Mouse (Mus musculus) T-cell, adult 2 months (primary cell): ENCODE data around the gene Eif2b5.

Experiments
- DNase-seq: peaks from one replicate; pipeline ENCODE4 v3.0.0; 2022; ENCODE audit warnings: low spot score

The Eif2b5 gene

DNA sequence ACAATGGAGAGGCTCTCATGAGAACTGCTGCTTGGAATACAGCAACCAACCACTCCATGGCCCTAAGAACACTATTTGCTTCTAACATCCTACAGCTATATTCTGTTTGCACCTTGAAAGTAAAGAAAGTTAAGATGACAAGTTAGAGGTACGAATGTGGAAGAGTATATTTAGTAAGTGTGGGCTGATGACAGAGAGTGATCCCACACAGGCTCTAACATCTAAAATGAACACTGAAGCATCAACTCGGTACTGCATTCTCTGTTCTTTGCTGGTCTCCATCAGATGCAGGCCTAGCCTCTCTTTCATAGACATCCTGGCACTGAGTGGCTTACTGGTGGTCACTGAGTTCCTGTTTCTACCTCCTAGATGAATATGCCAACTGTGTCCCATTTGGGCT lies 9.4 kb upstream of the Eif2b5 start:
- no peak for DNase-seq

- no peak for DNase-seq
Observed at GRCm38 (mm10) chr16:20490581-20490980, 8.0 kb upstream of the Eif2b5 start.

DNA sequence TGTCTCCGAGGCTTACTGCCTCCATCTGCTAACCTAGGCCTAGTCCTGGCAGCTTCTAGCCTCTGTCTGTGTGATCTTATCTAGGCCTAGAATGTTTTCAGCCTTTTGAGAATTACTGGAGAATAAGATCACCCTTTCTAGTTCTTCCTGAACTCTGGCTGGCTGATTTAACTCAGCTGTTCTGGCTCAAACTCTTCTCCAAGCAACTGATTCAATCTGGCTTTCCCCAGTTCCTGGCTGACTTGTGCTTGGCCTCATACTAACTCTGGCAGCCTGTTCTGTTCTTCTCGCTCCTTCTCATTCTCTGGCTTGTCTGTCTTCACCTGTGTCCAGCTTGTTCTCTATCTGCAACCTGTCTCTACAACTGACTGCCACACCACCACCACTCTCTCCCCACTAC lies 7.3 kb upstream of the Eif2b5 start:
- DNase-seq: no peak

DNA sequence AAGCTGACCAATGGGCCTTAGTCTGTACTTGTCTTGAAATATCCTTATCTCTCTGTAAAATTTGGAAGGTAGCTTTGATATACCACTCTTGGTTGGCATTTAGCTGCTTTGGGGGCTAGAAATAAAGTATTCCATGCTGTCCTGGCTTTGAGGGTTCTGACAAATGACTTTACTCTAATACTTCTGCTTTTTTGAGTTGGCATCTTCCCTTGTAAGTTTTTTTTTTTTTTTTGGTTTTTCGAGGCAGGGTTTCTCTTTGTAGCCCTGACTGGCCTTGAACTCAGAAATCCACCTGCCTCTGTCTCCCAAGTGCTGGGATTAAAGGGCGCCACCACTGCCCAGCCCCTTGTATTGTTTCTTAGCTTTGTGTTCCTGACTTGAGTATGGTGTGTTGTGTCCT lies 5.2 kb upstream of the Eif2b5 start:
- DNase-seq: no peak

- DNase-seq: peak; percentile 72
Observed at GRCm38 (mm10) chr16:20496671-20497600, 1.7 kb upstream of the Eif2b5 start.

- DNase-seq: no peak
Observed at GRCm38 (mm10) chr16:20497980-20498676, 489 bp upstream of the Eif2b5 start.

DNA sequence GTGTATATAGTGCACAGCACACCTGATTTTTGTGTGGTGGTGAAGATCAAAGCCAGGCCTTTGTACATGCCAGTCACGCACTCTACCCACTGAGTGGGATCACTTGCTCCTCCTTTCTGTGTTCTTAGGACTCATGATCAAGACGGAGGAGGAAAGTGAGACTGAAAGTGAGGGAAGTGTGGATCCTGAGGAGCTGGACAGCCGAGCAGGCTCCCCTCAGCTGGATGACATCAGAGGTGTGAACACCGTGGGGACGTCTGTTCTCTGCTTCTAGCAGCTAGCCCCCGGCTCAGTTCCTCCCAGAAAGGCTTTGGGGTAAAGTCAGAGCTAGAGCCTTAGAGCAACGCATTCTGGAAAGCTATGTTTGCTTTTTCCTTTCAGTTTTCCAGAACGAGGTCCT lies 7.4 kb downstream of the Eif2b5 start:
- no peak for DNase-seq

- DNase-seq: no peak
Observed at GRCm38 (mm10) chr16:20509349-20509748, 10.7 kb downstream of the Eif2b5 start.

- no peak for DNase-seq
Observed at GRCm38 (mm10) chr16:20511277-20511847, 12.7 kb downstream of the Eif2b5 start.

DNA sequence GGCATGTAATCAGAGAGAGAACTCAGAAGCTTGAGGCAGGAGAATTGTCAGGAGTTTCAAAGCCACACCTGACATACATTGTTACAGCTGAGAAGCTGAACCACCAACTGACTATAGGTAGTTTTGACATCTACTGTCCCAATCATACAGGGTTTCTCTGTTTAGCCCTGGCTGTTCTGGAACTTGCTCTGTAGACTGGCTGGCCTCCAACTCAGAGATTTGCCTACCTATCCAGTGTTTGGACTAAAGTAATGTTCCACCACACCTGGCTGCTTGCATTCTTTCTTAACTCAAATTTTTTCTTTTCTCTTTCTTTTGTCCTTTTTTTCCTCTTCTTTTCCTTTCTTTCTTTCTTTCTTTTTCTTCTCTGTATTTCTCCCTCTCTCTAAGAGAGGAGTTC lies 17.4 kb downstream of the Eif2b5 start:
- no peak for DNase-seq

GRCm38 (mm10) chr16:20516726-20517201 lies 18.1 kb downstream of the Eif2b5 start, which contains the start of gene Dvl3:
Gene Dvl3 (plus strand): TSS chr16:20516982.
- peak; percentile 67 for DNase-seq

DNA sequence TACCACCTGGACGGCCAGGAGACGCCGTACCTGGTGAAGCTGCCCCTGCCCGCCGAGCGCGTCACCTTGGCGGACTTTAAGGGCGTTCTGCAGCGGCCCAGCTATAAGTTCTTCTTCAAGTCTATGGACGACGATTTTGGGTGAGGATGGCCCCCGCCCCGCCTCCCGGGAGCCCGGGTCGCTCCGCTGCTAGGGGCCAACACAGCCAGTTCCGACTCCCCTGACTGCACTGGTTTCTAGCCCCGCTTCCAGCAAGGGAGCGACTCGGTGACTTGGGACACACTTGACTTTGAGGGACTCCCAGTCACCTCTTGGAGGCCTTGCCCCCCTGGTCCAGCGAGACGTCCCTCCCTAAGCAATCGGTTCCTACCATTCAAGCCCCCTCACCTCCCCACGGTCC lies 18.6 kb downstream of the Eif2b5 start:
- peak; percentile 31 for DNase-seq

GRCm38 (mm10) chr16:20517701-20518374 lies 19.2 kb downstream of the Eif2b5 start:
- no peak for DNase-seq

DNA sequence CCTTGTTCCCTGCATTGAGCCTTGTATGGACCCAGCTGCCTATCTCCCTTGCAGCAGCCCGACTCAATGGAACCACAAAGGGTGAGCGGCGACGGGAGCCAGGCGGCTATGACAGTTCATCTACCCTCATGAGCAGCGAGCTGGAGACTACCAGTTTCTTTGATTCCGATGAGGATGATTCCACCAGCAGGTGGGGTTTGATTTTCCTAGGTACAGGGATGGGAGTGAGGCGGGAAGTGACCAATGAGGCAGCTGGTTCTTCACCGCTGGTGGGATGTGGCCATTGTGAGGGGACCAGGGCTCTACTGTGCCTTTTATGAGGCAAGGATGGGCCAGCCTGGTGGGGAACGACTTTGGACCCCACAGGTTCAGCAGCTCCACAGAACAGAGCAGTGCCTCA lies 25.3 kb downstream of the Eif2b5 start:
- DNase-seq: no peak

DNA sequence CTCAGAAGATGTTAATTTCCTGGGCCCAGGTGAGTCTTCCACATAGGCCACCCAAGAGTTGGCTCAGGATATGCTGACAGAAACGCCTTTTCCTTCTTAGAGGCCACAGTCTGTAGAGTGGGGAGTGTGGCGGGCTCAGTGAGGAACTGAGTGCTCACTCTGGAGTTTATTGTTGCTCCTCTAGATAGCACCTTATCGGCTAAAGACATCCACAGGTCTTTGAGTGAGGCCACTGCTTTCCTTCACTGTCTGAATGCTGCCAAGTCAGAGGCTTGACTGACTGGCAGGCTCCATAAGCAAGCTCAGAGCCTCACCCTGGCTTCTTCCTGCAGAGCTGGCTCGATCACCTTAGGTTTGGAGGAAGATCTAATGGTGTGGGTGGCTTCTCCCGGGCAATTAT lies 30.2 kb downstream of the Eif2b5 start:
- DNase-seq: no peak

DNA sequence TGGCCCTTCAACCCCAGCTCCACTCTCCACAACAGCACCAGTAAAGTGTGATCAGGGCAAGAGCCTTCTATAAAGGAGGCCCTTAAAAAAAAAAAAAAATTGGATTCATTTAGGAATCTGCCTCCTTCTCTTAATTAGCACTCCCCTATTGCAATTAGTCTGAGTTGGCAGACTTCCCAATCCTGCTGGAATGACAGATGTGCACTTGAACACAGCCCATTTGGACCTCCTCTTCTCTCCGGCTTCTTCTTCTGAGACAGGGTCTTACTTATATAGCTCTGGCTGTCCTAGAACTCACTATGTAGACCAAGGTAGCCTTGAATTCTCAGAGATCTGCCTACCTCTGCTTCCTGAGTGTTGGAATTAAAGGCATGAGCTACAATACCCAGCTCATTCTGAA lies 30.8 kb downstream of the Eif2b5 start:
- no peak for DNase-seq

DNA sequence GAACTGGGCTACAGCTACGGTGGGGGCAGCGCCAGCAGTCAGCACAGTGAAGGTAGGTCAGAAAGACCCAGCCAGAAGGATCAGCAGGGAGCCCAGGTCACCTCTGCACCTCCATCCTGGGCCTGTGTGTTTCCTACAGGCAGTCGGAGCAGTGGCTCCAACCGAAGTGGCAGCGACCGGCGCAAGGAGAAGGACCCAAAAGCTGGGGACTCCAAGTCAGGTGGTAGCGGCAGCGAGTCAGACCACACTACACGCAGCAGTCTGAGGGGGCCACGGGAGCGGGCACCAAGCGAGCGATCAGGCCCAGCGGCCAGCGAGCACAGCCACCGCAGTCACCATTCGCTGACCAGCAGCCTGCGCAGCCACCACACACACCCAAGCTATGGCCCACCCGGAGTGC lies 32.3 kb downstream of the Eif2b5 start:
- no peak for DNase-seq

- no peak for DNase-seq
Observed at GRCm38 (mm10) chr16:20534617-20535295, 36.1 kb downstream of the Eif2b5 start.

- peak; percentile 97 for DNase-seq
Observed at GRCm38 (mm10) chr16:20535296-20536080, 36.9 kb downstream of the Eif2b5 start, which contains the start of gene Ap2m1. Gene Ap2m1 (plus strand): TSS chr16:20535478.

DNA sequence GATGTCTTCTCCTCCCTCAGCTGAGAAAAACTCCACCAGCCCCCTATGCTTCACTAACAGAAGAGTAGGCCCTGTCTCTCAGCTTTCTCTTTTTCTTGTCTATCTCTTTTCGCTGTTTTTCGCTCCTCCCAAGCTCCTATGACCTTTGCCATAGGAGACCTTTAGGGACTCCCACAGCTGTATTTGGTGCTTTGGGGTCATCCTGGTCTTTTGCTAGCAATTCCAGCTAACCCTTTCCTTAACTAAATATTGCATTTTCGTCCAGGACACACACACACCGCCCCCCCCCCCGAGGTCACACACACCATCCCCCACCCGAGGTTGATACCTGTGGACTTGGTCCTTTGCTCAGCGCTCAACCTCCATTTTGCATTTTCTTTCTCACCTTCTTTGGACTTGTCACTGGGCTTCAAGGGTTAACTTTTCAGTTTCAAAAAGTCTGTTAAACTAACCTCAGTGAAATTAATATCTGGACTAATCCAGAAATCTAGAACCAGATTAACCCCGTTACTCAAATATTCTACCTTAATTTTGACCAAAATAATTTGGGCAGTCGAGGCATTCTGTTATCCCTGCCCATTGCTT lies 37.6 kb downstream of the Eif2b5 start:
- DNase-seq: no peak
